Mouse (Mus musculus) stomach, postnatal 0 days (tissue): ENCODE data around the gene Trpm5. TPM values are rescaled to one million over a fixed set of nuclear protein-coding genes. Genes with fewer than 3 reads are reported as not detected.
A peak's percentile ranks its signal among the peaks of the same experiment; 100 is the strongest.

Experiments used
- ATAC-seq: fragments of 200-750 bp; cut with Nextera tagmentation; 2 replicates; pipeline ENCODE4 v1.8.0; 2017; ENCODE audit not compliant: low FRiP score, low TSS enrichment
- DNase-seq: peaks from one replicate; pipeline ENCODE4 v3.0.0-alpha.2; 2016; ENCODE audit warnings: low spot score
- H3K27ac ChIP-seq: fragments of 300-500 bp; sonication (generic); replicated peaks from 2 replicates; pipeline ENCODE4 v1.5.1; 2014; ENCODE audit warnings: mild to moderate bottlenecking, control low read depth
- H3K27me3 ChIP-seq: fragments of 300-500 bp; sonication (generic); 2 replicates; pipeline ENCODE4 v1.6.1; 2014; ENCODE audit warnings: low read length; ENCODE audit not compliant: control insufficient read depth, insufficient read depth
- H3K36me3 ChIP-seq: fragments of 300-500 bp; sonication (generic); 2 replicates; pipeline ENCODE4 v1.6.1; 2014; ENCODE audit warnings: low read length, mixed read lengths; ENCODE audit not compliant: control insufficient read depth, insufficient read depth
- H3K4me1 ChIP-seq: fragments of 300-500 bp; sonication (generic); replicated peaks from 2 replicates; pipeline ENCODE4 v1.6.1; 2014; ENCODE audit warnings: antibody characterized with exemption; ENCODE audit not compliant: control insufficient read depth, insufficient read depth
- H3K4me2 ChIP-seq: fragments of 300-500 bp; sonication (generic); replicated peaks from 2 replicates; pipeline ENCODE4 v1.6.1; 2014; ENCODE audit warnings: low read depth, mild to moderate bottlenecking, control low read depth, moderate library complexity
- H3K4me3 ChIP-seq: fragments of 300-500 bp; sonication (generic); 2 replicates; pipeline ENCODE4 v1.5.1; 2014; ENCODE audit warnings: low read depth, low read length, control low read depth
- H3K9ac ChIP-seq: fragments of 300-500 bp; sonication (generic); 2 replicates; pipeline ENCODE4 v1.6.1; 2014; ENCODE audit warnings: mild to moderate bottlenecking, low read length, control low read depth, mixed read lengths
- H3K9me3 ChIP-seq: fragments of 300-500 bp; sonication (generic); 2 replicates; pipeline ENCODE4 v1.6.1; 2016; ENCODE audit warnings: low read length; ENCODE audit not compliant: control insufficient read depth
- CTCF ChIP-seq: IDR thresholded peaks from 2 replicates; pipeline ENCODE4 v1.5.1; 2016; ENCODE audit warnings: antibody characterized with exemption, low read depth, mild to moderate bottlenecking, moderate library complexity
- EP300 ChIP-seq: optimal IDR thresholded peaks from 2 replicates; pipeline ENCODE3; 2016; ENCODE audit warnings: antibody characterized with exemption
- WGBS: fragments of 180-500 bp; shearing (Covaris S2); extraction: QIAGEN DNeasy Blood & Tissue Kit; methylation state at CpG from one replicate; pipeline ENCODE4 v1.1.7; 2014; 5-methylcytosine and 5-hydroxymethylcytosine counted together
- polyA plus RNA-seq: library from polyadenylated mRNA; unstranded; fragments of >200 nt; fragmentation: Nextera tagmentation; extraction: Ambion mirVana; gene quantifications from 2 replicates; pipeline ENCODE4 v1.2.1, GENCODE M21; 2015

Gene Trpm5
- polyA plus RNA-seq, 1 experiment from 2014 or later: 2.0 TPM

DNA sequence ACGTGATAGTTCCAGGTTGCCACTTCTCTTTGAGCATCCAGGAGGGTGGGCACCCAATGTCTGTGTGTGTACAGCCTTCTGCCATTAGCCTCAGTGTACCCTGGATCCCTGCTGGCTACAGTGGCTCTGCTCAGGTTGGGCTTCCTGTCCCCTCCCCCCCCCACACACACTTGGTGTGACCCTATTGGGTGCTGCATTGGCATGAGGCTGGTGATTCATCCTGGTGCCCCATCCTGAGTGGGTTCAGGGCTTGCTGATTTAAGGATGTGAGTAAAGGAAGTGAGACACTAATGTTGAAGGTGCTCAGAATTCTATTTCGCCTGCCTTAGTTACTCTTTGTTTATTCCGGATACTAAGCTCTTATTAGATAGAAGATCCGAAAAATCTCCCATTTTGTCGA lies 38.4 kb upstream of the Trpm5 start:
- Histone ChIP-seq H3K36me3 (no peaks in the 10 kb centered on the region), H3K27me3 (no peaks in the 10 kb centered on the region), H3K9me3 (no peaks in the 10 kb centered on the region), H3K9ac (no peak overlapping the region), H3K4me3 (no peak overlapping the region), H3K27ac (no peak overlapping the region), H3K4me1 (no peaks in the 10 kb centered on the region), H3K4me2 (no peak overlapping the region)
- ATAC-seq (no peak), DNase-seq (no peak)
- TF ChIP-seq EP300: no peak
- no peak for TF ChIP-seq CTCF
- WGBS: 66% methylated on average over 5 of the region's 5 CpGs

DNA sequence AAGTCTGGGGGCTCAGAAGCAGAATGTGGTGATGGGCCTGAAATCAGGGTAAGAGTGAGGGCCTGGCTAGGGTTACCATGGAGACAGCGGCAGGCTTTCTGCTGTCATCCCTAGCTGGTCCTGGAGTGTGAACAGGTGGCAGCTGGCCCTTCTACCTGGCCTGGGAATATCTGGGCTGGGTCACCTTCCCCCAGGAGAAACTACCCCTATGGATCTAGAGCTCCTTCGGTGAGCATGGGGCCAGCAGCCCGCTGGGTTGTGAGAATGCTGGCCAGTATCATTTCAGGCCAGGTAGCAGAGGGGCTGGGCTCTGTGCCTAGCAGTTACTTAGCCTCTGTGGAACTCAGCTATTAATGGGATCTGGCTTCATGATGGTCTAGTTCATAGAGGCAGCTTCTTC lies 30.5 kb upstream of the Trpm5 start:
- ATAC-seq (no peak), DNase-seq (no peak)
- WGBS: 68% methylated on average over 3 of the region's 3 CpGs
- 0 out of 2 replicates have a peak overlapping the region, but pooled peaks have one; percentile 56 for H3K27ac ChIP-seq
- H3K9ac ChIP-seq: no peak overlapping the region
- no peaks in the 10 kb centered on the region for H3K9me3 ChIP-seq
- no peak overlapping the region for H3K4me2 ChIP-seq
- no peak overlapping the region for H3K4me3 ChIP-seq
- H3K36me3 ChIP-seq: no peaks in the 10 kb centered on the region
- H3K27me3 ChIP-seq: no peaks in the 10 kb centered on the region
- TF ChIP-seq EP300: no peak
- TF ChIP-seq CTCF: no peak
- H3K4me1 ChIP-seq: peaks cover 8% of the 10 kb centered on the region

DNA sequence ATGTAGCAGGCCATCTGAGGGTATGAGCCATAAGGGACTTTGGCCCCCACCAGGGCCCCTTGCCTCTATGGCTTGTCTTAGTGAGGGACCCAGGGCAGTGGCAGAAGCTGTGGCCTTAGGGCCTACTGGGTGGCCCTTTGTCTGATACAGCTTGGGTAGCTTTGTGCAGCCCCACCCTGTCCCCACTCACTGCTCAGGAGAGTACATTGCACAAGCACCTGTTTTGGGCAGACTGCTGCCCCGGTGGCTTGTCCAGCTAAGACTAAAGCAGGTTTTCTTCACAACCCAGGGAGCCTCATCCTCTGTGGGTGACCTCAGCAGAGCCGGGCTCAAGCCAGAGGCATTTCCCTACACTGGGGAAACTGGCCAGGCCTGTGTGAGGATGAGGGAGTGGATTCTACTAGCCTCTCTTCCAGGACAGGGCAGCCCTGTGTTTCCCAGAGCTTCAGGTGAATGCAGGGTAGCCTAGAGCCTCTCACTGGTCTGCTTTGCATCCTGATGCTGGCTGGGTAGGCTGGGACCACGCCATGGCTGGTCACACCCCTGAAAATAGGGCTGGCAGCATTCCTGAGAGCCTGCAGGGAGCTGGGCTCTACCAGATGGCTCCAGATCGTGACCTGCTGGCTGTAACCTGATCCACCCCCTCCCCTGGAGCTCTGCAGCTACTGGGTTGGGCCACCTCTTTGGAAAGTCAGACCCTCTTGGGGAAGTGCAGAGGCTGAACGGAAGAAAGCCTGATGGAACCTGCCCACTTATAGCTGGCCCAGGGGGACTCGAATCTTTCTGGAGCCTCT lies 29.6 kb upstream of the Trpm5 start:
- H3K4me3 ChIP-seq: no peak overlapping the region
- 0 out of 2 replicates have a peak overlapping the region, but pooled peaks have one; percentile 23 for H3K9ac ChIP-seq
- TF ChIP-seq CTCF (no peak), EP300 (no peak)
- peak; percentile 76 for DNase-seq
- H3K27me3 ChIP-seq: no peaks in the 10 kb centered on the region
- H3K4me2 ChIP-seq: no peak overlapping the region
- H3K9me3 ChIP-seq: no peaks in the 10 kb centered on the region
- no peaks in the 10 kb centered on the region for H3K36me3 ChIP-seq
- 14% methylated on average over 6 of the region's 6 CpGs for WGBS
- H3K27ac ChIP-seq: peak overlapping the region; percentile 56
- peaks cover 11% of the 10 kb centered on the region for H3K4me1 ChIP-seq
- peak; percentile 58 for ATAC-seq

DNA sequence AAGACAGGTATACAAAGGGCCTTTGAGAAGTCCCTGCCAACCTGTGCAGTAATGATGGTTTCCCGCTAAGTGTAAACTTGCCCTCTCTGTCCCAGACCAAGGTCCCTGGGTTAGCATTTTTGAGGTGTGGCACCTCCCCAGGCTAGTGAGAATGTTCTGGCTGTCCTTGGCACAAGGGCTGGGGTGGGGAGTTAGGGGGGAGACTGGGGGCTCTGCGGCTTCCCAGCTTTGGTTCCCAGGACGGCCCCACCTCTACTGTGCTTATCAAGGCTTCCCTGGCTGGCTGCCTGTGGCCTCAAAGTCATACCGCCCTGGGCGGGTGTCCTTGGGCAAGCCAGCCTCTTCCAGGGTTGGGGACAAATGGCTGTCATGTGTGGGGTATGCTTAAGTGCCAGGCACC lies 27.7 kb upstream of the Trpm5 start:
- H3K27me3 ChIP-seq: no peaks in the 10 kb centered on the region
- DNase-seq (peak; percentile 83), ATAC-seq (peak; percentile 61)
- no peaks in the 10 kb centered on the region for H3K36me3 ChIP-seq
- peak overlapping the region; percentile 56; the same call in 1 of the 2 replicates for H3K27ac ChIP-seq
- 37% methylated on average over 5 of the region's 5 CpGs for WGBS
- TF ChIP-seq EP300 (no peak), CTCF (no peak)
- peaks cover 11% of the 10 kb centered on the region for H3K4me1 ChIP-seq
- no peak overlapping the region for H3K4me2 ChIP-seq
- H3K9me3 ChIP-seq: no peaks in the 10 kb centered on the region
- no peak overlapping the region for H3K9ac ChIP-seq
- no peak overlapping the region for H3K4me3 ChIP-seq

DNA sequence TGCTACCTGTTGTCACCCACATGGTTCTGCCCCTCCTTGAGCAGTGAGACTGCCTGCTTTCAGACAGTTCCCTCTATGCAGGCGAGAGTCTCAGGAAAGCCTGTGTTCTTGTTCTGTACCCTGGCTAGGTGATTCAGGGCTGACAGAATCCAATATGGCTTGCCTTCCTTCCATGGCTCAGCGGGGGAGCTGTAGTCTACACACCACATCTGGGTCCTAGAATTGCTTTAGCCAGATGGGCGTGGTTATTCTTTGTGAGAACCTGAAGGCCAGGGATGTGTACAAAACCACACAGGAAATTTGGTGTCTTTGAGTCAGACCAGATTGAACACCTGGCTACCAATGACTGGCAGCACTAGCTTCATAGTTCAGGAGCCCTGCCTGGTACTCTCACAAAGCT lies 25.4 kb upstream of the Trpm5 start:
- Histone ChIP-seq H3K4me3 (no peak overlapping the region), H3K27ac (peak overlapping the region; percentile 74), H3K36me3 (no peaks in the 10 kb centered on the region), H3K9ac (no peak overlapping the region), H3K27me3 (no peaks in the 10 kb centered on the region), H3K4me2 (no peak overlapping the region), H3K9me3 (no peaks in the 10 kb centered on the region), H3K4me1 (peaks cover 9% of the 10 kb centered on the region)
- TF ChIP-seq EP300: no peak
- no peak for TF ChIP-seq CTCF
- ATAC-seq: no peak
- no peak for DNase-seq
- 60% methylated on average over 3 of the region's 3 CpGs for WGBS

DNA sequence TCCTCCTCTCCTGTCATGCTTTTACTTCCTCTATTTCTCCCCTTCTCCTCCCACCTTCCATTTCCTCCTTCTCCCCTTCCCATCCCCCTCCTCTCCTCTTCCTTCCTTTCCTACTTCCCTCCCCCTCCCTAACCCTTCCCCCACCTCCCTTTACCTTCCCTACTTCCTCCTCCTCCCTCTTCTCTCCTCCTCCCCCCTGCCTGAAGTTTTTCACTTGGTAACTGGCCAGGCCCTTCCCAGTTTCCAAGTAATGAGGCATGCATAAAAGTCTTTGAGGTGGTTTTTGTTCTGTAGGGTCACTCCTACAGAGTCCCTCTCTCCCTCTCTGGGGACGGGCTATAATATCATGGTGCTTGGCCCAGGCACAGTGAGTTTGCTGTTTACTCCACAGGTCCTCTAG lies 25.0 kb upstream of the Trpm5 start:
- DNase-seq: peak; percentile 79
- TF ChIP-seq EP300 (no peak), CTCF (no peak)
- Histone ChIP-seq H3K9me3 (no peaks in the 10 kb centered on the region), H3K27me3 (no peaks in the 10 kb centered on the region), H3K4me1 (peaks cover 8% of the 10 kb centered on the region), H3K36me3 (no peaks in the 10 kb centered on the region), H3K9ac (no peak overlapping the region), H3K4me3 (no peak overlapping the region), H3K27ac (peak overlapping the region; percentile 74), H3K4me2 (no peak overlapping the region)
- WGBS: 39% methylated on average over 1 of the region's 1 CpGs
- peak; percentile 61 for ATAC-seq
